11 mouse cellular contexts compared by ENCODE assay signal in the genomic region with DNA sequence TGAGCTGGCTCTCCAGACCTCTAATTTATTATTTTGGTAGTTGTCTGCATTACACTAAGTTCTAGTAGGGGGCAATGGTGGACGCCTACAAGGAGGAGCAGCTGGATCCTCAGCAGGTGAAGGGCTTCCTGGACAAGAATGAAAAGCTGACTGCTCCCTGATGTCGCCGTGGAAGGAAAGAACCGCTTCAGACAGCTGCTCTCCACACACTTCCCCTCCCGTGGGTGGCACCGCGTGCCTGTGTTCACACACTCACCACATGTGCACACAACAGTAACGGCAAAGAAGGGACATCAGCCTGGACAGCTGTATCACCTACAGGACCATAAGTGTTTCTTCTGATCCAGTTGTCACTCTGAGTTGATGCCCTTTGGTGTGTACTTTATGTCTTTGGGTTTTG.
DNase-seq lines count a peak whose midpoint lies in the region; ATAC-seq and TF ChIP-seq lines count a peak whose summit lies in the region.
"Had no signal": no experiment of that assay in that cellular context is flagged by ENCODE, and none has a peak within 500 bp of the region (broad histone marks: within the 10 kb centered on the region; RNA-seq: fewer than 3 reads in every experiment).

No protein-coding gene starts in this region.

- no peaks in the 10 kb centered on the region for H3K36me3 ChIP-seq in liver, embryonic 15.5 days (replicated peaks)
- H3K36me3 ChIP-seq: kidney, embryonic 15.5 days; midbrain, embryonic 12.5 days had no signal

- TF ChIP-seq CTCF in layer of hippocampus, adult 2 months (conservative IDR thresholded peaks at IDR 0.05), result no peak
- no peak for TF ChIP-seq CTCF in bone marrow, adult 2 months (IDR thresholded peaks at IDR 0.05; ENCODE audit: control insufficient read depth, insufficient read depth, low read length)

- no peaks in the 10 kb centered on the region for H3K9me3 ChIP-seq in liver, embryonic 15.5 days (replicated peaks)
- H3K9me3 ChIP-seq: kidney, embryonic 15.5 days; midbrain, embryonic 12.5 days had no signal

- peaks cover 15% of the 10 kb centered on the region for H3K4me1 ChIP-seq in bone marrow, adult 2 months (ENCODE audit: control insufficient read depth, insufficient read depth, low read length)
- H3K4me1 ChIP-seq in liver, embryonic 15.5 days (replicated peaks), result peaks cover 61% of the 10 kb centered on the region

- H3K4me3 ChIP-seq in layer of hippocampus, adult 2 months, result no peak overlapping the region
- H3K4me3 ChIP-seq in bone marrow, adult 2 months (replicated peaks; ENCODE audit: control insufficient read depth, low read depth, low read length), result peak overlapping the region; percentile 47
- peak overlapping the region; percentile 46; the same call in 1 of the 2 replicates for H3K4me3 ChIP-seq in liver, embryonic 15.5 days (replicated peaks)
- H3K4me3 ChIP-seq: kidney, embryonic 15.5 days; midbrain, embryonic 12.5 days had no signal

- ATAC-seq in liver, embryonic 15.5 days (ENCODE audit: insufficient read depth), result no peak

- no peaks in the 10 kb centered on the region for H3K27me3 ChIP-seq in liver, embryonic 15.5 days
- H3K27me3 ChIP-seq: kidney, embryonic 15.5 days; midbrain, embryonic 12.5 days had no signal

- H3K27ac ChIP-seq in layer of hippocampus, adult 2 months, result no peak overlapping the region
- no peak overlapping the region for H3K27ac ChIP-seq in bone marrow, adult 2 months (ENCODE audit: control insufficient read depth, insufficient read depth, low read depth, low read length, poor library complexity)
- peak overlapping the region; percentile 85 for H3K27ac ChIP-seq in liver, embryonic 15.5 days (replicated peaks)
- H3K27ac ChIP-seq: midbrain, embryonic 12.5 days had no signal

- WGBS in bone marrow, adult 2 months, result 7% methylated on average over 8 of the region's 8 CpGs
- WGBS in liver, embryonic 15.5 days (ENCODE audit: insufficient replicate concordance), result 41% methylated on average over 8 of the region's 8 CpGs

- no peak overlapping the region for H3K9ac ChIP-seq in liver, embryonic 15.5 days
- H3K9ac ChIP-seq: kidney, embryonic 15.5 days; midbrain, embryonic 12.5 days had no signal

- peak; percentile 26 for DNase-seq in layer of hippocampus, adult 9-11 months
- DNase-seq in layer of hippocampus, adult 2 months (ENCODE audit: low spot score in 2 of 2), result no peak
- DNase-seq in thymus, postnatal 0 days (ENCODE audit: low spot score), result peak; percentile 46
- no peak for DNase-seq in right cerebral cortex, adult 18-20 months
- no peak for DNase-seq in cerebellum, postnatal 25 days
- DNase-seq: adrenal gland, adult 8-10 months; cerebellum, adult 18-20 months had no signal

- H3K4me2 ChIP-seq in liver, embryonic 15.5 days, result peak overlapping the region; percentile 64
- H3K4me2 ChIP-seq: kidney, embryonic 15.5 days; midbrain, embryonic 12.5 days had no signal

- TF ChIP-seq POLR2A in bone marrow, adult 2 months (IDR thresholded peaks at IDR 0.05; ENCODE audit: borderline replicate concordance, control insufficient read depth, low read depth, low read length), result no peak

Comparison
In these comparisons a context has a peak if more than half of its experiments do, and no peak if none do; other contexts are left out.
1. DNase-seq: peak in layer of hippocampus, adult 9-11 months (single experiment) and thymus, postnatal 0 days (single experiment); none in layer of hippocampus, adult 2 months (0 of 2), right cerebral cortex, adult 18-20 months (single experiment) and cerebellum, postnatal 25 days (0 of 2).